Mouse (Mus musculus): Measurements from ENCODE around the gene Ugt2b1.

DNA sequence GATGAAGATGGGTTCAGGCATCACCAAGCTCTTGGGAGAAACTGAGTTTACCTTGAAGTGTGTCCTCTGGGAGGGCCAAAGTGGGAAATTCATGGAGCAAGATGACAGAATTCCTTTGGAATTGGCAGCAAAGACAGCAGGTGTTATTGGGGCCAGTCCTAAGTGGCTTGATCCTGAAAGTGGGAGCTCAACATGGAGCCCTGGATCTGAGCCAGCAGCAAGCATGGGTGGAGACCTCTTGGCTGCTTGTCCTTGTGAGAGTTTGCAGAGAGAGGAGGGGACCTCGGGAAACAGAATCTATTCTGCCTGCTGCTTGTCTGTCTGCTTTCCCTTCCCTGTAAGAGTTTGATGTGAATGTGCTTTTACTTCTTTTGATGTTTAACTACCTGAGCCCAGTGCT lies 54.5 kb downstream of the Ugt2b1 start:
- TF ChIP-seq USF1 (IDR thresholded peaks at IDR 0.05; ENCODE audit: low read depth) (no peak), CTCF (IDR thresholded peaks at IDR 0.05; ENCODE audit: control insufficient read depth, insufficient read depth, insufficient read length) (no peak), MAX (IDR thresholded peaks at IDR 0.05) (no peak)

Measured in C2C12 (cell line).